Mouse (Mus musculus): ENCODE measurements around the gene Olfr397.

Gene Olfr397

DNA sequence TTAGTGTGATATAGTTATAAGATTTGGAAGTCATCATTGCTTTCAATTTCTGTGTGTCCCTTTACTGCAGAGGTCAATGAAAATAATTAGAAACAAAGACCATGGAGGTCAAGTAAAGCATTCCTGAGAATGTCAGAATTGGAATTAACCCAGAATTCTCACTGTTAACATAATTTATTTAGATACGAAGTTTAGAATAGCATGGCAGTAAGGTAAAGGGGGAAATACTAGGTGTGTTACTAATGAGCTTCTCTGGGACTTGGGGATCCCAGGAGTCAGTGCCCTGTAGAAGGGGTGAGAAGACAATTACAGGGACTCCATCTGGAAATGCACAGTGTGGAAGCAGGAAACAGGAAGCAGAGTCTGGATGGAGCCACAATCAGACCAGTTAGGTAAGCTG, at the start of gene Olfr397:
Gene Olfr397, plus strand, starts transcription at position 301 of the 400 bp plus-strand sequence.
- no peak for DNase-seq (ENCODE audit: low spot score)

- no peak for DNase-seq (ENCODE audit: low spot score)
Observed at GRCm38 (mm10) chr11:73936377-73936776, 24.2 kb upstream of the Olfr397 start, which contains the start of gene Olfr23. TSS of gene Olfr23 (plus strand) at chr11:73936677.

- no peak for DNase-seq (ENCODE audit: low spot score)
Observed at GRCm38 (mm10) chr11:73990307-73990706, 29.7 kb downstream of the Olfr397 start, which contains the start of gene Olfr398. TSS of gene Olfr398 (minus strand) at chr11:73990407.

- no peak for DNase-seq (ENCODE audit: low spot score)
Observed at GRCm38 (mm10) chr11:73993115-73993514, 32.5 kb downstream of the Olfr397 start.
